Mouse (Mus musculus) inflammation-experienced regulatory T-cells, adult 6 months (primary cell): ENCODE results near the gene Nol3. TPM values are rescaled to one million over a fixed set of nuclear protein-coding genes. Genes with fewer than 3 reads are reported as not detected.

ENCODE experiments used
- ATAC-seq: one replicate; pipeline ENCODE4 v1.8.0; 2017
- polyA plus RNA-seq, 3 experiments: library from polyadenylated mRNA; unstranded; fragments of 100-300 nt; shearing (Covaris generic); gene quantifications; one replicate each; pipeline ENCODE4 v1.2.1; 2017

Gene Nol3
- polyA plus RNA-seq, 3 experiments from 2014 or later: 0.26 TPM; not detected in 2

DNA sequence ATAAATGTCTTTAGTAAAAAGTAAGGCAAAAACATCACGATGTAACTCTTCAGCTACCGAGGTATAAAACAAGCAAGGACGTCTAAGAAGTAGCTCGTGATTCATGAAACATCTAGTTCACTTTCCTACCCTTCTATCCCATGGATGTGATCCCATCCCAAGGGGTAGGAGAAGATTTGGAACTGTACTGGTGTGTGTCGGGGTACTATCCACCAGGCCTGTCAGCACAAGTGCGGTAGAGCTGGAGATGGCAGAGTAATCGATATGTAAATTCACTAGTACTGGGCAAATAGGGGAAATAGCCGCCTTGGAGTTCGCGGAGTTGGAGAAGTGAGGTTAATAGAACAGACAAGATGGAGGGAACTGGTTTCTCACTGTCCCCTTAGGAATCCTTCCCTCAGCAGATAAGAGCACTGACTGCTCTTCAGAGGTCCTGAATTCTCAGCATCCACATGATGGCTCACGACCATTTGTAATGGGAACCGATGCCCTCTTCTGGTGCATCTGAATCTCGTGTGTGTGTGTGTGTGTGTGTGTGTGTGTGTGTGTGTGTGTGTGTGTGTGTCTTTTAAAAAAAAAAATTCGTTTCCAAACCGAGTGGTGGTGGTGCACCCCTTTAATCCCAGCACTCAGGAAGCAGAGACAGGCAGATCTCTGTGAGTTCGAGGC is 12.6 kb upstream of the Nol3 start:
- ATAC-seq: no peak

DNA sequence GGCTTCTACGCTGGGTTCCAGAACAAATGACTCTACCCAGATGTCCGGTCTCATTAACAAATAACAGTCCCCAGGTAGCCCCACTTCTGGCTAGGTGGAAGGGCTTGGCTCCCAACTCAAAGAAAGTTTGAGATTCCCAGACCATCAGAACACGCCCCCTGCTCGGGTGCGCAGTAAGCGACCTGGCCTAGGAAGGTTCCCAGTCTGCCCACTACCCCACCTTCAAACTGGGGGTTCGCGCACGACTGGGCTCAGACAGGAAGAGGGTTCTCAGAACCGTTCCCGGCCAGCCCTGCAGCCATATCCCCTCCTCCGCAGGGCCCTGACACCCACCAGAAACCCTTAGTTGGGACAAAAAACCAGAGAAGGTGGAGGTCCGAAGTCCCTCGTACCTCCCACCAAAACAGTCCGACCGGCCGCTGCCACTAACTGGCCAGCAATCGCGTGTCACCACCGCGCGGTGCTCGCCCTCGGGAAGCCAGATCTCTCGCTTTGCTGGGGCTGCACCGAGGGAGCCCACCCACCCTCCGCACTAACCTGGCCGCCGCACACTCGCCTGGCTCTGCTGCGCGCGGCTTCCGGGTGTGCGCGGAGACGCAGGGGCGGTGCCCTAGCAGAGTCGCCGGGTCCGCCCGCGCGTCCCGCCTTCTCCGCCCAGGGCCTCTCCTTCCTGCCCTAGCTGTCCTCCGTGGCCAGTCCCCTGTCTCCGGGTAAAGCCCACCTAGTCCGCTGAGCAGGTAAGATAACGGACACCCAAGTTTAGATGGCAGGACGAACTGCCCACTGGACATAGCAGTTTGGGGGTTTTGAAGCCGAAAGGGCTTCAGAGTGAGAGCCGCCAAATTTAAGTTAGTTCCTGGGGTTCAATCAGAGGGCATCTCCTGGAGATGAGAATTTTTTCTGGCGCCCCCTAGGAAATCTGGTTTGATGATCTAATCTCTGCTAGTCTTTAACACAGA is 11.6 kb upstream of the Nol3 start, which contains the start of the genes Tradd and Fbxl8:
Gene Tradd (minus strand): TSS at position 586 of the 959 bp plus-strand sequence.
Gene Fbxl8 (plus strand): TSS at position 625 of the 959 bp plus-strand sequence.
- peak; percentile 66 for ATAC-seq

DNA sequence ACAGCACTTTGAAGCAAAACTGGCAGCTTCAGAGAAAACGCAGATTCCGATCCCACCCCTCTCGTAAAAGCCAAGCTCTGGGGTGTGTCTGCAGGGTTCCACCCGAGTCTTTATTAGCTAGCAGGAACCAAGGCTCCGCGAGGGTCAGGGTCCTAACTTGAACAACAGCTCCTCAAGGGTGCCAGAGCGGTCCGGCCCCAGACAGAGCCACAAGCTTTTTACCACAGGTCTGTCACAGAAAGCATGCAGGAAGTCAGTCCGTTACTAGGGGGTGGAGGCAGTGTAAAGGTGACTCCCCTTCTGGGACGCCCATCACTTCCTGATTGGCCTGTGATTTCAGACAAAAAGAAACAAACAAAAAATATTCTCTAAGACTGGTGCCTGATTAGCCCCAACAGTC is 10.8 kb upstream of the Nol3 start:
- peak; percentile 78 for ATAC-seq

DNA sequence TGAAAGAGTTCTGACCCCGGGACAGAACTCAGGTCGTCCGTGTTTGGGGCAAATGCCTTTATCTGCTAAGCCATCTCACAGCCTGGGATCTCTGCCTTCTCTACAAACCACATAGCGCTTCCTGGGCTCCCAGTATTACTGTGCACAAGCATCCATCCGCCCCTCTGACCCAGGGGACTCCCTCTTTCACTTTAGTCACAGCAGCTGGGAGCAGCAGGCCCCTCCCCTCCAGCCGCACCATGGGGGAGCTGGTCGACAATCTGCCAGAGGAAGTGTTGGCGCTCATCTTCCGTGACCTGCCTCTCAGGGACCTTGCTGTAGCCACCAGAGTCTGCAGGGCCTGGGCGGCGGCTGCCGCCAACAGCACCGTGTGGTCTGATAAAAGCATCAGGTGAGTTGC is 9.2 kb upstream of the Nol3 start:
- ATAC-seq: peak; percentile 45

DNA sequence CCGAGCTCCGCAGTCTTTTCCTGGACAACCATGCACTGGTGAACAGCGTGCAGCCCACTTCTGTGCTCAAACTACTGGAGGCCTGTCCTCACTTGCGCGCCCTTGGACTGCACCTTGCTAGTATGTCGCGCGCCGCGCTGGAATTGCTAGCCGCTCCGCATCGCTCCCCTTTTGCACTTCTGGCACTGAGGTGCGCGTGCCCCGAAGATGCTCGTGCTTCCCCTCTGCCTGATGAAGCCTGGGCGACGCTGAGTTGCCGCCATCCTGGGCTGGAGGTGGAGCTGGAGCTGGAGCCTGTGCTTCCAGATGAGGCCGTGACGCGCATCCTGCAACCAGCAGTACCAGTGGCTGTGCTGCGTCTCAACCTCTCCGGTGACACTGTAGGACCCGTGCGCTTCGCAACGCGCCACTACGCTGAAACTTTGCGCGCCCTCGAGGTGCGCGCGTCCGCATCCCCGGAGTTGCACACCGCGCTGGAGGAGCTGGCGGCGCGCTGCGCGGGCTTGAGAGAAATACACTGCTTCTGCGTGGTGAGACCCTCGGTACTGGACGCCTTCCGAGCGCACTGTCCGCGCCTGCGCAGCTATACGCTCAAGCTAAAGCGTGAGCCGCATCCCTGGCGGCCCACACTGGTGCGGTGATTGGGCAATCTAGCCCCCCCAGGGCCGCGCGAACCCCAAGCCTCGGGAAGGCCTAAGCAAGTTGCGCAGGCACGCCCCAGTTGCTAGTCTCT is 7.4 kb upstream of the Nol3 start:
- no peak for ATAC-seq

DNA sequence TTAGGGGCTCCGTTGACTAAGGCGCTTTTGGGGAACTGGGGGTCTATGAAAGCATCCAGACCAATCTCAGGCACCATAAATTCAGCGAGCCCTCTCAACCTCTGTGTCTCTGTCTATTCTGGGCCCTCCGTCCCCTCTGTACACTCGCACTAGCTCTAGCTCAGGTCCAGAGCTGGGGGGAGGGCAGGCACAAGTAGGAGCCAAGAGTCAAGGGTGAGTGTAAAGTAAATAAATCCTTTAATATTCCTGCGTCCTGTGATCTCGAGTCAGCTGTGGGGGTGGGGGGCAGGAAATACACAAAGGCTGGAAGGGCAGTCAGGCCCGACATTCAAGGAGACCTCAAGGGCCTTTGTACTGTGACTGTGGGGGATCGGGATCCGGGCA is 6.9 kb upstream of the Nol3 start:
- ATAC-seq: no peak

DNA sequence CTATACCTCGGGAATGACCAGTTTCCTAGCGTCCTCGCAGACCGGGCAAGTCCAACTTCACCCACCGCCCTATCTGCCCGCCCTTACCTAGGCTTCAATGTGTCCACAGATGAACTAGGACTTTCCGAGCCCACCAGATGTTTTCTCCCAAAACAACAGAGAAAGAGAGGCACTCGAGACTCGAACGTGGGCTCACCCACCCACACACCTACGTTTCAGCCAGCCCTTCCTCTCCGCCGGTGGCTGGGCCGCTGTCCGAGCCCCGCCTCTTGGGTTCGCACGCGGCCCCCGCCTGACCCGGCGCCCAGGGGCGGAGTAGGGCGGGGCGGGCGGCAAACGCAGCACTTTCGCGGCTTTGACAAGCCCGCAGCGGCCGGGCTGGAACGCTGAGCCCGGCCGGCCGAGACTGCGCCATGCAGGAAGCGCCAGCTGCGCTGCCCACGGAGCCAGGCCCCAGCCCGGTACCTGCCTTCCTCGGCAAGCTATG is 6.4 kb upstream of the Nol3 start, which contains the start of gene Hsf4:
Gene Hsf4 (plus strand): TSS at position 341 of the 487 bp plus-strand sequence.
- no peak for ATAC-seq

DNA sequence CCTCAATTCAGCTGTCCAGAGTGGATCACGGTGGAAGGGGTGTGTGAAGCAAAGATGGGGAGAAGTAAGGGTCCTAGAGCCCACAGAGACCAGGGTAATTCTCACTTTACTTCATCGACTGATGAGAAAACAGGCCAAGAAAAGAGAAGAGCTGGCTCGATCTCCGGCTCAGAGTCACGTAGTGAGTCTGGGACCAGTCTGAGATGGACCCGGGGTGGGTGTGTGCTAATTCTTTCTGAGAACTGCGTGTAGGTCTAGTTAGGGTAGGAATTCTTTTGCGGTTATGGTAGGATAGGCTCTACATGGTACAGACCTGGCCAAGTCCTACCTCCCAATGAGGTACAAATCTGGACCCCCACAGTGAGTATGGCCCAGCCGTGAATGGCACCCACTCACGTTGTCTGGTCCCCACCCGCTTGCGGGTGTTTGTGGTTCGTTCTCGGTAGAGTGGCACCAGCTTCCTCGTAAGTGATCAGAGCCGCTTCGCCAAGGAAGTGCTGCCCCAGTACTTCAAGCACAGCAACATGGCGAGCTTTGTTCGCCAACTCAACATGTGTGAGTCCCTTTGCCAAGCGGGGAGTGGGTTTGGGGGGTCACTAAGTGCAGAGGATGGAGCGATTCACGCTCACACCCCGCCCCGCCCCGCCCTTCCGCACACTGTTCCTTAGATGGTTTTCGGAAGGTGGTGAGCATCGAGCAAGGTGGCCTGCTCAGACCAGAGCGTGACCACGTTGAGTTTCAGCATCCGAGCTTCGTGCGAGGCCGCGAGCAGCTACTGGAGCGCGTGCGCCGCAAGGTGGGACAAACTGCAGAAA is 5.6 kb upstream of the Nol3 start:
- ATAC-seq: no peak

DNA sequence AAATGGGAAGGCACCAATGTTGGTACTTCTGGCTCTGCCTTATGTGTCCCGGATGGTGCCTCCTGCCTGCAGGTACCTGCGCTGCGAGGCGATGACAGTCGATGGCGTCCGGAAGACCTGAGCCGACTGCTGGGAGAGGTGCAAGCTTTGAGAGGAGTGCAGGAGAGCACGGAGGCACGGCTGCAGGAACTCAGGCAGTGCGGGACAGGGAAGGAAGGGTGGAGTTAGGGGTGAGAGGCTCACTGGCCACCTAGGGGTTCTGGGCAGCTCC is 5.1 kb upstream of the Nol3 start:
- ATAC-seq: no peak

DNA sequence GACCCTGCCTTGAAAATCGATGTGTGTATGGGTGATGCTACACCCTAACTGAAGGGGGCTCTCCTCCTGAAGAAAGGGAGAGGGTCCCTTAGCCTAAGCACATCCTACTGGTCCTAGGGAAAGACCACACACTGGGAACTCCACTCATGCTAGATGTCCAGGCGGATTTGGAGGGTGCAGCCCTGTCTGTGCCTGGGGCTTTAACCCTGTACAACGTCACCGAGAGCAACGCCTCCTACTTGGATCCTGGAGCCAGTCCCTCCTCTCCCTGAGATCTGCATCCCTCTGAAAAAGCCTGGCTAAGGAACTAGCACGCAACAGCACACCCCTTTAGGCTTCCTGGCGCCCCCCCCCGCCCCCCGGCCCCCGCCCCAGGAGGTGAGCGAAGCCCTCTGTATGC is 553 bp upstream of the Nol3 start:
- no peak for ATAC-seq

DNA sequence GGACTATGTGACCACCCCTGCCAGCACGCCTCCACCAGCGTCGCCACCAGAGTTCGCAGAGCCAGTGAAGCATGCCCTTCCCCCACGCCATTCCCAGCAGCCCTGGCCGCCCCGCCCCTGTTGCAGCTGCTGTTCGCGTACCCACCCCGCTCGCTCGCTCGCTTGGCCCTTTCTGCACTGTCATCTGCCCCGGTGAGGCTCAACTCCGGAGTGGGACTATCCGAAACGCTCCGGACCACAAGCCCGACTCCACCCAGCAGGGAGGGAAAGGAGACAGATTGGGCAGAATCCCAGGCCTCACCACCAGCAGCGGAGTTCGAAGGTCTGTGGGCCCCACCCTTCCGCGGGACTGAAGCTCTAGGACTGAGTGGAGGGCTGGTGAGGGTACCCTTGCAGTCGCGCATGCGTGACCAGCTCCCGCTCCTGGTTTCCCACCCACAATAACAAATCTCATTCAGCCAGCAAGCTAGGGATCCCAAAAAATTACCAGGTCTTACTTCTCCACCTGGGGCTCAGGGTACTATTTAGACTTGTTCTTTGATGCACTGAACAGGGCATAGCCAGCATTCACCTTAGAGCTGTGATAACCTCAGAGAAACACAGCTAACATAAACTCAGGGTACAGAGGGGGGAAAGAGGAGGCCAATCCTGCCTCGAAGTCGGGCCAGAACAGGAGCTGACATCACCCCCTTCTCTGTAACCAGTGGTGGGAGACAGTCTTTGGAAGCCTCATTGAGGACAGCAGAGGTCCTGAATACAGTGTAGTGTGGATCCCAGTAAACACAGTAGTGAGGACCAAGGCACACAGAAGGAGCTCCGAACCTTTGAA is 566 bp downstream of the Nol3 start:
- no peak for ATAC-seq

DNA sequence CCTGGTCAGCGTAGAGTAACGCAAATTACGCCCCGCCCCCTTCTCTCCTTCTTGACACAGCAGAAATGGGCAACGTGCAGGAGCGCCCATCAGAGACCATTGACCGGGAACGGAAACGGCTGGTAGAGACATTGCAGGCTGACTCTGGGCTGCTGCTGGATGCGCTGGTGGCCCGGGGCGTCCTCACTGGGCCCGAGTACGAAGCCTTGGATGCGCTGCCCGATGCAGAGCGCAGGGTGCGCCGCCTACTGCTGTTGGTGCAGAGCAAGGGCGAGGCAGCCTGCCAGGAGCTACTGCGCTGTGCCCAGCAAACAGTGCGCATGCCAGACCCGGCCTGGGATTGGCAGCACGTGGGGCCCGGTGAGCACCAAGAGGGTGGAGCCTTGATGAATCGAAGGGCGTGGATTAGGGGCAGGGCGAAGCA is 3.0 kb downstream of the Nol3 start:
- ATAC-seq: peak; percentile 61

DNA sequence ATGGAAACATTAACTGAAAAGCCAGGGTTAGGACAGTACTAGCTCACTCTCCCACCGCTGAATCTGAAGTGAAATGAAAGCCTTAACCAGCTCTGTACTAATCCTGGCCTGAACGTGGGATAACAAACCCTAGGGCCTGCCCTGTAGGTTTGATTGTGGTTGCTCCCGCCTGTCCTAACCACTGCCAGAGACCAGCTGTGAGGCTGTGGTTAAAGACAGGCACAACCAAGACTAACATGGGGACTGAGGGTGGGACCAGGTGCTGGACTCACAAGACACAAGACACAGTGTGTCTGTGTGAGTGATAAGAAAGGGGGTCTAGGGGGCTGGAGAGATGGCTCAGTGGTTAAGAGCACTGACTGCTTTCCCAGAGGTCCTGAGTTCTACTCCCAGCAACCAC is 4.6 kb downstream of the Nol3 start:
- ATAC-seq: no peak

DNA sequence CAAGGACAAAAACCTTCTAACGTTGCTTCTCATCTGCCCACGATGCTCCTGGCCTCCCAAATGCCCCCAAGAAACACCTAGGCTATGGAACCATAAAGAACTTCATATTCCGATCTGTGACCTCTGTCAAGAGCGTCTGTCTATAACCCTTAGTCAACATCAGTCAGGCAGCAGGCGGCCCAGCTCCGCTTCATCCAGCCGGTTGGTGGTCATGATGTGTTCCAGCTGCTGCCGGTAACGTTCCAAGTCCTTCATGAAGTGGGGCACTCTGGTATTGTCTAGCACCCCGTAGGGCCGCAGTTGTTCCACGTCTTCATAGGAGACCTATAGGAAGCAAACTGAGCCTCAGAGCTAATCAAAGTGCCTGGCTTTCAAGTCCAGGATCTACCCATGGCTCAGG is 5.9 kb downstream of the Nol3 start:
- ATAC-seq: no peak

DNA sequence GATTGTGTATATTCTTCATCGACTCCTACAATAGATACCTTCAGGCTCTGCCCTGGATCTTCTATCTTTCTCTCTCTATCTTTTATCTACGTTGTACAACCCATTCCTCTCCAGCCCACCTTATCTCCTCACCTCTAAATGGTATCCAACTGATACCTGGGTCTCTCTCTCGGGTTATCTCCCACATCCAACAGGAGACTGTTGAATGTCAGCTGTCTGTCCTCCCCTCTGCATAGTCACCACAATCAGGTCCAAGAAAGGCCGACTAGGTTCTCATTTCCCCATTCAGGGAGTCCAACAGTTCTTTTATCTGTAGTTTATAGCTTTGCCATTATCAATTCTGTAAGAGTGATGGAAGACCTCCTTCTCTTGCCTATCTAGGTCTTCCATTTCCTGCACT is 6.3 kb downstream of the Nol3 start:
- ATAC-seq: no peak

DNA sequence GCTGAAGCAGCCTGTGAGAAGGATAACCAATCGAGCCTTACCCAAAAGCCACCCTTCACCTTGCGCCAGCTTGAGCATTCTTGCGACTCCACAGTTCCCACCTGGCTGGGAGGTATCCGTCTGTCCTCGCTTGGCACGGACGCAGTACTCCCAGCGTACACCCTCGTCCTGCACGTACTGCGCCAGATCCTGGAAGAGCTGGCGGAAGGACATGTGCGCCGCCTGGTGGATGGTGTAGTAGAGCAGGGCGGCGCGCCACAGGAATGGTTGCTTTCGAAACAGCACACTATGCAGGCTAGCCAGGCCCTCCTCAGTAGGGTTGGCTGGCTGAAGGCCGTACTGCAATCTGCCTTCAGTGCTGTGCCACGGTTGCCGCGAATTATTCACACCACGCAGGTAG is 7.1 kb downstream of the Nol3 start:
- peak; percentile 63 for ATAC-seq

DNA sequence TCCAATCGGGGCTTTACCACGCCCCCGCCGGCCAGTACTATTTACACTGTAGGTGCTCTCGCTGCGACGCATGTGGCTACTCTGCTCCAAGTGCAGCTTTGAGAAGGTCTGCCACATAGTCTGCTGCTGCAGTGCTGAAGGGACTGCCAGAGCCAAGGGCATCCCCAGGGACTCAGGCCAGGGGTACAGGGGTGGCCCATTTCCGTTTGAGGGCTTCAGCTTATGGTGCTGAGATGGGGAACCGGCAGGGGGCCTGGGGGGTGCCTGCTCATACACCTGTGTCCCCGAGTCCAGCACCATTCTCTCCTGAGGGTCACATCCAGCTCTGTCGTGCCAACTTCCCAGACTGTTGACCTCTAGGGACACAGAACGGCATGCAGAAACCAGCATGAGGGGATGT is 9.6 kb downstream of the Nol3 start:
- ATAC-seq: no peak

DNA sequence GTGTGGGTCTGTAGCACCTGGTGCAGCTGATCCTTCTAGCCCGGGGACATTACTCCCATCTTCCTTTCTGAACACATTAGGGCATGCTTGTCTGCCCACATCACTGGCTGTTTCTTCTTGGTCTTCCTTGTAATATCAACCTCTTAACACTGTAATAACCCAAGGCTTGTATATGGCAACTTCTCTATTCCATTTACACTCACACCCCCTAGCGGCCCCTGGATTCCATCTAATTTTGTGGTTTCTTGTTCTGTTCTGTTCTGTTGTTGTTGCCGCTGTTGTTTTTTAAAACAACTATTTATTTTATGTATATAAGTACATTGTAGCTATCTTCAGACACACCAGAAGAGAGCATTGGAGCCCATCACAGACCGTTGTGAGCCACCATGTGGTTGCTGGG is 11.0 kb downstream of the Nol3 start:
- ATAC-seq: no peak

DNA sequence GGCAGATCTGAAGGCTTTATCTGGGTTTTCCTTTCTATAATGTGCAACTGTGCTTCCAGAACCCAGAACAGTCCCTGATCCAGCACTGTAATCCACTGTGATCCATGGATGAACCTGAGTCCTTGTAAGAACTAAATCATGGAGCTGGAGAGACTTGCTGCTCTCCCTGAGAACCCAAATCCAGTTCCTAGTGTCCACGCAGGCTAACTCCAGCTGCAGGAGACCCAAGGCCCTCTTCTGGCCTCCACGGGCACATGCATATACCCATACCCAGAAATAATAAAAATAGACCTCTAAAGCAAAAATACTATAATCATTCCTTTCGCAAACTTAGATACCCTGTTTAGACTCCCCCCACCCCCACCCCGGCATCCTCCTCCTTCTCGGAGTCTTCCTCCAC is 12.3 kb downstream of the Nol3 start:
- no peak for ATAC-seq

DNA sequence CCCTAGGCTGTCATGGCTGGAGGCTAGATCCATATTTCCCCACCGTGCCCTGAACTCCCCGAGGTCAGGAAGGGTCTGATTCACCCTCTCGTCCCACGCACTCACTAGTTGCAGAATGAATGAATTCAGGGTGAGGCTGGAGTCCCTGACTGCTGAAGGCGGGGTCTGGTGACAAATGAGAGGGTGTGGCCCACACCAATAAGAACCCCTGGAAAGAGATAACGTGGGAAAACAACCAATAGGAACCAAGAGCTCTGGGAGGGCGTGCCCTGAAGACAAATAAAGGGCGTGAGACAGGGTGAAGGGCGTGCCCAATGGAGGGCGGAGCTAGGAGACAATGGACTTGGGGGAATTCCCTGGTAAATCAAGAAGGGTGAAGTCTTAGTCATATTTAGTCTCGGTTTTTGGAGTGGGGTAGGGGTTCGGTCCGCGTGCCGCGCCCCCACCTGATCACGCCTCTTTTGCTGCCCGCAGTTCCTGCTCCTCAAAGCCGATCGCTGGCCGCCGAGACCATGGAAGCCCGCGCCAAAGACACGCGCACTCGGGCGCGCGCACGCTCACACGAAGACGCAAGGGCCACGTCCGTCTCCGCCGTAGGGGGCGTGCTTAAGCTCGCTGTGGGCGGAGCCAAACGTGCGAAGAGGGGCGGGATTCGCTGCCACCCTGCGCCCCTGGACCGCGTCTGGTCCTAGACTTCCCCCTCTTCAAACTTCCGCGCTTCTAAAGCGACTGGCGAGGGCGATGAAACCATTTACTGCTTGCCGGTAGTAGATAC is 13.2 kb downstream of the Nol3 start:
- ATAC-seq: peak; percentile 91
